ENCODE assay signal across 21 mouse cellular contexts in the genomic region with DNA sequence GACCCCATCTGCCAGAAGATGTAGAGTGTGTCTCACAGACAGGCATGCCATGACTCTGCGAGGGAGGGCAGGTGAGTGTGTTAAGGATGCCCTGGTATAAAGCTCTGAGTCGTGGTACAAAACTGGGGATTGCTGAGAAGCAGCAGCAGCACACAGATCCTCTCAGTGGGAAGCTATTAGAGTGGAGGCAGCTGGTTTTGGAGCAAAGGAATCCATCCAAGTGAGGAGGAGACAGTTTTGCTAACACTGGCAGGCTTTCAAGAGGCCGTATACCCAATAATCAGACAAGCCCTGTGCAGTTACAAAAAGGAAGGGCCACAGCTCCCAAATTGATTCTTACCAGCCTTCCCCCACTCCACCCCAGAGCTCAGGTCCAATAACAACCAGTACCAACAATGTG.
DNase-seq lines count a peak whose midpoint lies in the region; ATAC-seq lines count a peak whose summit lies in the region.
"Had no signal": no experiment of that assay in that cellular context is flagged by ENCODE, and none has a peak within 500 bp of the region (broad histone marks: within the 10 kb centered on the region; RNA-seq: fewer than 3 reads in every experiment).

No protein-coding gene starts in this region.

- no peak overlapping the region for H3K27ac ChIP-seq in heart, embryonic 11.5 days (ENCODE audit: low read depth, low read length)
- no peak overlapping the region for H3K27ac ChIP-seq in liver, embryonic 12.5 days
- H3K27ac ChIP-seq: forebrain, embryonic 12.5 days; hindbrain, embryonic 14.5 days; liver, embryonic 14.5 days; lung, embryonic 15.5 days had no signal

- H3K4me2 ChIP-seq in heart, embryonic 11.5 days, result no peak overlapping the region
- no peak overlapping the region for H3K4me2 ChIP-seq in liver, embryonic 12.5 days
- H3K4me2 ChIP-seq: forebrain, embryonic 12.5 days; hindbrain, embryonic 14.5 days; lung, embryonic 15.5 days had no signal

- H3K9me3 ChIP-seq in heart, embryonic 11.5 days (replicated peaks; ENCODE audit: control insufficient read depth, low read length), result no peaks in the 10 kb centered on the region
- no peaks in the 10 kb centered on the region for H3K9me3 ChIP-seq in liver, embryonic 12.5 days (replicated peaks)
- H3K9me3 ChIP-seq: forebrain, embryonic 12.5 days; lung, embryonic 15.5 days had no signal

- WGBS in heart, embryonic 11.5 days (ENCODE audit: insufficient replicate concordance), result 63% methylated on average over 3 of the region's 3 CpGs
- WGBS in liver, embryonic 12.5 days (ENCODE audit: insufficient replicate concordance), result 52% methylated on average over 3 of the region's 3 CpGs

- peak; percentile 61 for DNase-seq in heart, adult 11 months
- DNase-seq in left cerebral cortex, postnatal 14 days (ENCODE audit: low spot score in 2 of 2), result peak; percentile 14 to 20
- DNase-seq in left cerebral cortex, postnatal 10 days (ENCODE audit: extremely low spot score in 1 of 2, low spot score in 2 of 2), result no peak
- peak; percentile 64 for DNase-seq in brain, adult 2 months (ENCODE audit: low read depth, low spot score)
- peak; percentile 41 to 51 for DNase-seq in layer of hippocampus, postnatal 14 days (ENCODE audit: low spot score in 2 of 2)
- DNase-seq in urinary bladder, postnatal 25 days (ENCODE audit: low spot score), result no peak
- DNase-seq: cerebellum, adult 11-12 months; heart, postnatal 4 days; kidney, adult 2 months; kidney, postnatal 10 days; lung, postnatal 4 days; midbrain, embryonic 14.5 days; thymus, adult 18-20 months; thymus, postnatal 36 days had no signal

- no peak for ATAC-seq in heart, embryonic 11.5 days (replicated peaks; ENCODE audit: insufficient number of reproducible peaks, low FRiP score, low TSS enrichment)
- no peak for ATAC-seq in liver, embryonic 12.5 days
- ATAC-seq: Patski had no signal

- no peaks in the 10 kb centered on the region for H3K27me3 ChIP-seq in heart, embryonic 11.5 days (ENCODE audit: control insufficient read depth, insufficient read depth, low read length)
- no peaks in the 10 kb centered on the region for H3K27me3 ChIP-seq in liver, embryonic 12.5 days (replicated peaks)
- H3K27me3 ChIP-seq: forebrain, embryonic 12.5 days; lung, embryonic 15.5 days had no signal

- no peak overlapping the region for H3K9ac ChIP-seq in heart, embryonic 11.5 days (ENCODE audit: low read depth, low read length)
- no peak overlapping the region for H3K9ac ChIP-seq in liver, embryonic 12.5 days
- H3K9ac ChIP-seq: forebrain, embryonic 12.5 days; hindbrain, embryonic 14.5 days; liver, embryonic 14.5 days; lung, embryonic 15.5 days had no signal

- no peak overlapping the region for H3K4me3 ChIP-seq in heart, embryonic 11.5 days (ENCODE audit: low read depth, low read length)
- H3K4me3 ChIP-seq in liver, embryonic 12.5 days, result no peak overlapping the region
- H3K4me3 ChIP-seq: forebrain, embryonic 12.5 days; lung, embryonic 15.5 days had no signal

- no peaks in the 10 kb centered on the region for H3K36me3 ChIP-seq in heart, embryonic 11.5 days (ENCODE audit: control insufficient read depth, insufficient read depth, low read length)
- H3K36me3 ChIP-seq in liver, embryonic 12.5 days, result no peaks in the 10 kb centered on the region
- H3K36me3 ChIP-seq: forebrain, embryonic 12.5 days; lung, embryonic 15.5 days had no signal

- H3K4me1 ChIP-seq in heart, embryonic 11.5 days (ENCODE audit: control insufficient read depth, insufficient read depth, low read length), result no peaks in the 10 kb centered on the region
- H3K4me1 ChIP-seq in liver, embryonic 12.5 days, result no peaks in the 10 kb centered on the region
- H3K4me1 ChIP-seq: forebrain, embryonic 12.5 days; lung, embryonic 15.5 days had no signal

- intact Hi-C loops in left cerebral cortex, postnatal 14 days (cut with DNase I), result no loop called here
- intact Hi-C loops in left cerebral cortex, postnatal 10 days (cut with DNase I), result no loop called here

Comparison
In these comparisons a context has a peak if more than half of its experiments do, and no peak if none do; other contexts are left out.
1. DNase-seq: peak in heart, adult 11 months (single experiment), left cerebral cortex, postnatal 14 days (2 of 2), brain, adult 2 months (single experiment) and layer of hippocampus, postnatal 14 days (2 of 2); none in left cerebral cortex, postnatal 10 days (0 of 2) and urinary bladder, postnatal 25 days (single experiment).